Mouse (Mus musculus) kidney, adult 8-10 months (tissue): ENCODE measurements around the gene Mob2.

Experiments used
- DNase-seq, 2 experiments: peaks; one replicate each; pipeline ENCODE4 v3.0.0; 2022

Mob2 gene

DNA sequence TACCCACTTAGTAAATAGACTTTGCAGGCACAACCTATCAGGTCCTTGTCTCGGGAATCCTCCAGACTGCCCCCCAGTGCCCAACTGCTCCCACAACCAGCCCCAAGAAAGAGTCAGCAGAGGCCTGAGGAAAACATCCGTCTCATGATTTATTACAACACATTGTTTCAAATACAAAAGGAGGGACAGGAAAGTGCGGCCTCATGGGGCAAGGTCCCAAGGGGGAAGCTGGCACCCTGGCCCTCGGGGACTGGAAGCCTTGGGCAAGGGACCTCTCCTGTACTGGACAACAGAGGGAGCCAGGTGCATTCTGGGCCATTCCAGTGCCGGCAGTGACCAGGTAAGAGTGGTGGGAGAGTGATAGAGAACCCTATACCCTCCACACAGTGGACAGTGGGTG is 18.5 kb upstream of the Mob2 start:
- peak in 1 of 2 experiments; percentile 15 for DNase-seq

DNA sequence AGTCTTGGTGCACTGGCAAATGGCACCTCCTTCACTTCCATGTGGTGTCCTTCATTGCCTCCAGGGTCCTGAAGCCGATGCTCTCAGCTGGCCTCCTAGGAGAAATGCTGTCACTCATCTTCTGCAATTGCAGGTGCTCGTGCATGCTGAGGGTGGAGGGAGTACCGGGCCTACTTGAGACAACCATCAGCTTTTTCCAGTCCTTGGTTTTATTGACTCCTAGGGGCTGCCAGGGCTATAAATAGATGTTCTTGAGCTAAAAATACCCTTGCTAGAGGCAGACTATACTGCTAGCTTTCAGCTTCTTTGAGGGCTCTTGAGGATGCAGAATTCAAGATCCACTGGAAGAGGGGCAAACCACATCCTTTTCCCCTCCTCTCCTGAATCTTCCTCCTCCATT is 16.3 kb upstream of the Mob2 start:
- no peak for DNase-seq

DNA sequence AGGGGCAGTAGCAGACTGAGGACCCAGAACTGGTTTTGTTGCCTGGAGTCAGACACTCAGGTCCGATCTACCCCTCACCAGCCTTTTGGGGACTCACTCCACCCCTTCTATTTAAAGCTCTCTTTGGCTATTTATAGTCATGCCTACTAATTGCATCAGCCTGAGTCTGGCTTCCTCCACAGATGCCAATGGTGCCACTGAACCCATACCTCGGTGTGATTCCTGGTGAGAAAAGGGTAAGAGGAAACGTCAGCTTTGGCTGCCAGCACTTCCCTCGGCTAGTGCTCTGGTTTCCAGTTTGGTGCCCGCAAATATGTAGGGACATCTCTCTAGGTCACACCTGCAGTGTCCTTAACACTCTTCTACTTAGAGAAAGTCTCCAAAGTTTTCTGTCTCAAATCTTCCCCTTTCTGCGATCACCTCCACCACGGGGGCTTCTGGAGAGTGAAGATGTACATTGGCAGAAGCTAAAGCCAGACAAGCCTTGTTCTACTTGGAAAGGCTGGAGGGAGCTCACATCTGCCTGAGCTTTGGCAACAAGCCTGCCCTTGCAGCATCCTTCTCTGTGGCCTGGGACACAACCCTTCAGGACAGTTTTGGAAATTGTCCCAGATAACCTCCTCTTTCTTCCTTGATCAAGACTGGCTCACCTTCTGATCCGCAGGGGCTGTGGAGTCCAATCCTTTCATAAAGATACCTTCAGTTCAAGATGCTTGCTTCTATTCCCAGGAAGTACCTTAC is 13.5 kb upstream of the Mob2 start:
- DNase-seq: no peak

DNA sequence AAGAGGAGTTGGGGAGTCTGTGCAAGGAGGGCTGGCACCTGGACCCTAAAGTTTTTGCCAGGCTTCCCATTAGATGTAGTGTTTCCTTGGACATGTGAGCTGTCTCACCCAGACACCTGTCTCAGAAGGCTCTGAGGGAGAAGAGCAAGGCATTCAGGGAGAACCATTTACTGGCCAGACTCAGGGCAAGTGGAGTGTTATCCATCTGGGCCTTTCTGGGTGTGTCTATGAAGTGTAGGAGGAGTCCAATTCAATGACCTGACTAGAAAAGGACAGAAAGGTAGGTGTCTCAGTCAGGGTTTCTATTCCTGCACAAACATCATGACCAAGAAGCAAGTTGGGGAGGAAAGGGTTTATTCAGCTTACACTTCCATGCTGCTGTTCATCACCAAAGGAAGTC is 10.9 kb upstream of the Mob2 start:
- no peak for DNase-seq

DNA sequence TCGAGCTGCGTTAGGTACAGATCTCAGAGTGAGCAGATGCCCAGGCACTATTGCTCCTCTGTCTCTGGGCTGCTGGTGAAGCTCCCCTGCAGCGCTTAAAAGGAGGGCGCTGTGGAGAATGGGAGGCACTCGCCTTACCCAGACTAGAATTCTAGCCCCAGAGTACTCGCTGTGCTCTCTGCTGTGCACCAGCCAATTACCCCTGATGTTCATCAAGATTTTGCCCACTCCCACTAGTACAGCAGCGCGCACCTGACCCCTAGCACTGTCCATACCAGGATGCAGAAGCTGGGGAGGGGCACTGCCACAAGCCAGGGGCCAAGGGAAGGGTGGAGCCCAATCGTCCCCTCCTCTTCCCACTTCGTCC is 10.3 kb upstream of the Mob2 start:
- DNase-seq: no peak

DNA sequence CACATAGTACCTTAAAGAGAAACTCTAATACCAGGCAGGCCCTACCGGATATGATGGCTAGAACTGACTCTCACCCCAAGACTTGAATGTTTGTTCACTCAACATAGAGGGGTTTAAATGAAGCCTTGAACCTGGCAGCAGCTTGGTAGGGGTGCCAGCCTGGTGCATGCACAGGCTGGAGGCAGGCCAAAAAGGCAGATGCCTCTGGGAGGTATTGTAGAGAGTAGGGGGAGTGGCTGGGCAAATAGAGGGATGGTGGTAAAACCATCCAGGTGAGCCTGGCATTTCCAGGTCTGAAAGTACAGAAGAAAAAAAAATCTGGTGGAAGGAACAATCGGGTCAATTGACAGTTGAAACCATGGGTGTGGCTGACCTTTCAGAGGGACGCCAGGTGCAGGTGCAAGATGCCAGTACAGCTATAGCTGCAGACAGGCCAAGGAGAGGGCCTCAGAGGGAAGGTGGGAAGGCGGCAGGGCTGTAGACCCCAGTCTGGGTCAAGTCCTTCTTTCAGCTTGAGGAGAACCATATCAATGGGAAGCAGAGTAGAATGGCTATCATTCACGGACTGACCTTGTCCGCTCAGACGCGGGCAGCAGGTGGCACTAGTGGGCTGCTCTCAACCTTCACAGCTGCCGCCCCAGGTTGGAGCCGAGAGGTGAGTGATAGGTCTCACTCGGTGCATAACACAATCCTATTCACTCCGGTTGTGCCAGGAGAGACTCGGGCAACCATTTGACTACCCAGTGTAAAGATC is 9.8 kb upstream of the Mob2 start:
- peak; percentile 51 to 82 for DNase-seq

DNA sequence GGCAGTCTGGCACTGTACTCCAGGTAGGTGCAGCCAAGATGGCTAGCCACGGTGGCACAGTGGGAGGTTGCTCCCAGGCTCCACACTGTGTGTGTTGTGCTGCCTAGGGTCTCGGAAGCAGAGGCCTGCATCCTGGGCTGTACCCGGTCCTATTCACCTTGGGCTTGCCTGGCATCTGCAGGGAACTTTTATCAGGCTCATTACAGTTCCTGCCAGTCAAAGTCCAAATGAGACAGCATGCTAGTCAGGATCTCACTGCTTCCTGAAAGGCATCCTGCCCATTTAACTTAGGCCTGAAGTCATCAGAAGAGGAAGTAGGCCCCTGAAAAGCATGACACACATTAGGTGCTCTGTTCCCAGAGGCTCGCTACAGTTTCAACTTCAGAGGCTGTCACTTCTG is 7.6 kb upstream of the Mob2 start:
- no peak for DNase-seq

DNA sequence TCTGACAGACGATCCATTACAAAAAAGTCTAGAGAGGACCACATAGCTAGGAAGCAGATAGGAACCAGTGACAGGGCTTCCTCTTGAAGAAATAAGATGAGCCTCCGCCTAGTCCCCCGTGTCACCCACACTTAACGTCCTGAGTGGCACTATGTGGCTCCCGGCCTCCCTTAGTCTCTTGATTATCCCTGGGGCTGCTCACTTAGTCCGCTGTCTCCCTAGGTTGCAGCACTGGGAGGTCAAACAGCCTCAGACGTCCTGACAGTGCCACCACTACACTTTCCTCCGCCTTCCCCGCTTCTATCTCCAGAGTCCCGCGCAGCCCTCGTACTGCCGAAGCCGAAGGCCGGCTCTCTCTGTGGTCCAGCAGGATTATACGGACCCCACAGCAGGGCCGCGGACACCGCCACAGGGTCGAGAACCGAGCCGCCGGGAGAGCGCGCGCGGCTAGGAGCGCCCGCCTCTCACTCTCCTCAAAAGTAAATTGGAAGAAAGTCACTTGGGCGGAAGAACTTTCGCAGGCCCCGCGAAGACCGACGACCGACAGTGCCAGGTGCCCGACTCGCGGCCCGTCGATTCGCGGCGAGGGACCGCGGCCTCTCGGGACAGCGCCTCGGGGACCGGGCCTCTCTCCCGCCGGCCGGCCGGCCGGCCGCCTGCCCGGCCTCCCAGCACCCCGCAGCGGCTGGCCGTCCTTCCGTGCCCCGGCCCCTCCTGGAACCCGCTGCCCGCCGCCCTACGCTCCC is 507 bp downstream of the Mob2 start:
- peak in 1 of 2 experiments; percentile 11 for DNase-seq

DNA sequence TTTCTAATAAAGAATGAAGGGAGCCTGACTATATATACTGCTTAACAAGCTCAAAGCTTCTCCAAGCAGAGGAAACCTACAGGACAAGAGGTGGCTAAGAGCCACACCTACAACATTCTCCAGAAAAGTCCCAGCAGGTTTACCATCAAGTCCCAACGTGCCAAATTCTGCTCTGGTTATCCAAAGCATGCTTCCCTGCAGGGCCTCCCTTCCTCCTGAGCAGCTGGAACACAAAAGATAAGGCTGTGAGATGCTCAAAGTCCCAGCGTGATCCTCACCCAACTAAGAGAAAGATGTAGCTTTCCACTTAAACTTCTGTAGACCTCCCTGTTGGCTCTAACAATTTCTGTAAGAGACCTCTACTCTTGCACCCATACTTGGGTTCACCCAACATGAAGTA is 1.8 kb downstream of the Mob2 start:
- DNase-seq: no peak

DNA sequence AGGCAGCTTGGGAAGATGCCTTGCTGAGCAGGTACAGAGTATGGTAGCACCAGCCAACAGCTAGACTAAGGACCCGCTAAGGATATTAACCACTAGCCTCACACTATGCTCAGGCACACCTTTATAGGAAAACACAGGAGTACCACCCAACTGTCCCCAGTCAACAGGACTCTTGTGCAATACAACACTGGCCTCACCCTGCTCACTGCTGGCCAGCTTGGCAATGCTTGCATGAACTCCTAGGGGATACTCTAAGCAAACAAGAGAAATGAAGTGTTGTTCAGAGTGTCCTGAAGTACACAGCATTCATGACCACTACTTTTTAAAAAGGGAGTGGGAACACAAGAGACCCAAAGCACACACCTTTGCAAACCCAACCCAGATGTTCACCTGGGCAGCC is 3.7 kb downstream of the Mob2 start:
- no peak for DNase-seq

DNA sequence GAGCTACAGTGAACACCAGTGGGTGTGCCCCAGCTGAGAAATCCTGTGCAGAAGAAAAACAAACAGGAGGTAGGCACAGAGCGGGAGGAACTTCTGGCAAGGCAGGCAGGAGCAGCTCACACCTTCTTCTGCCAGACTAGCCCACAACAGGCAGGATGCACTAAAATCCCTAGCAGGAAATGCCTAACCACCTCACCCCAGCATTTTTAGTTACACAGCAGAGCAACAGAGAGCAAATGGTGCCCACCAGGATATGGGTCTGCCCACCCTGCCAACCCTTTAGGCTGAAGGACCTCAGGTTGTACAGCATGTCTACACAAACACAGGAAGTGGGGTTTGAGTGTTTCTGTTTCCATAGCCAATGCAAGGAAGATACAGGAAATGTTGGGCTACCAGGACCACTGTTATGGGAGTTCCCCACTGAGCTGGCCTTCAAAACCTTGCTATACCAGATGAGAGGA is 4.2 kb downstream of the Mob2 start:
- DNase-seq: no peak

DNA sequence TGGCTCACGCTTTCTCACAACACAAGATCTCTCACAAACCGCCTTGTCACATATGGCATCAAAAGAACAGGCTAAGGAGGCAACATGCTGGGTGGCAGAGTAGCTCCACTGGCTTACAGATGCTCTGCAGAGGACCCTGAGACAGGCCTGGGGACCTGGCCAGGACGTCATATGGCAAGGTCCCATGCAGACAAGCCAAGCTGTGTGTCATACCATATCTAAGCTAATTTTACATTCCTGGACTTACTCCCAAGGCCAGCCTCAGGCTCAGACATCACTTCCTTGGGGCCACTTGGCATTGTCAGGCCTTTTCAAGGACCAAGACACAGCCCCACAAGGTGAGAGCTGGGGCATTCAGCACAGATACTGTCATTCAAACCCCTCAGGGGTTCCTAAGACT is 5.4 kb downstream of the Mob2 start:
- DNase-seq: no peak

DNA sequence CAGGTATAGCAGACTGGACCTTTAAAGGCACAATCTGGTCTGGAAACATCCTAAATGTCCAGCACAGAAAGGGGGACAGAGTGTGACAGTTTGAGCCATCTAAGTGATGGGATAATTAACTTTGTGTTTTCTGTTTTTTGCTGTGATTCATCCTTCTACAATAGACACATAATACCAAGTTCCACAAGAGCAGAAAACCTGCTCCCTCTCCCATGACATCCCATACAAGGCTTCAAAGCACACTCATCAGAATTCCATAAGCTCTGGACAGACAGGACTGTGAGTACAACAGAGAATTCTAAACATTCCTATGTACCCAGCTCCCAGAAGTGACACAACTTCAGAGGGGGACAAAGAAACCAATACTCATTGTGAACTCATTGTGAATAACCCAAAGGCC is 10.3 kb downstream of the Mob2 start:
- no peak for DNase-seq

DNA sequence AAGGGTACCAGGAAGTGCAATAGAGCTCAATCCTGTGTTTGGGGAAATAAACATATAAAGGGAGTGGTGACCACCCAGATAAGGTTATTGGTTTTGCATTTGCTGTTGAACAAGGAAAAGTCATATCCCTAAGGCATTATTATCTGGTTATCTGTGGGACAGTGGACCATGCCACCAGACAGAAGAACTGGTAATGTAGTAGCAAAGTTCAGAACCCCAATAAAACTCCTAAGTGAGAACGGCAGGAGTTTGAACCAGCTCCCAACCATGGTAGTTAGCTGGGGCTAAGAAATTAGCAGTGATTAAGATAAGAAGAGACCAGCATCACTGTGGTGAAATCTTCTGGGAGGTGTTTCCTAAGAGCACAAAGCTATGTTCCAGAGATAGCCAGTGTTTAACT is 14.9 kb downstream of the Mob2 start:
- DNase-seq: no peak

DNA sequence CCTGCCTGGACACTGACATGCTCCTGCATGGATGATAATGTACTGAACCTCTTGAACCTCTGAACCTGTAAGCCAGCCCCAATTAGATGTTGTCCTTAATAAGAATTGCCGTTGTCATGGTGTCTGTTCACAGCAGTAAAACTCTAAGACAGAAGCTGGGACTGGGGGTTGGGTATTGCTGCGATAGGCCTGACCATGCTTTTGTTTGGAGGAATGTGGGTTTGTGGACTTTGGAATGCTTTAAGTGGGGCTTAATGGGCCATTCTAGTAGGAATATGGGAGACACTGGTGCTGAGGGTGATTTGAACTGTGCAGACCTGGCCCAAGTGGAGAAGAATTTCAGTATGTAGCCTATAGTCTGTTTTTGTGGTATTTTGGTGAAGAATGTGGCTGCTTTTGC is 15.5 kb downstream of the Mob2 start:
- no peak for DNase-seq

DNA sequence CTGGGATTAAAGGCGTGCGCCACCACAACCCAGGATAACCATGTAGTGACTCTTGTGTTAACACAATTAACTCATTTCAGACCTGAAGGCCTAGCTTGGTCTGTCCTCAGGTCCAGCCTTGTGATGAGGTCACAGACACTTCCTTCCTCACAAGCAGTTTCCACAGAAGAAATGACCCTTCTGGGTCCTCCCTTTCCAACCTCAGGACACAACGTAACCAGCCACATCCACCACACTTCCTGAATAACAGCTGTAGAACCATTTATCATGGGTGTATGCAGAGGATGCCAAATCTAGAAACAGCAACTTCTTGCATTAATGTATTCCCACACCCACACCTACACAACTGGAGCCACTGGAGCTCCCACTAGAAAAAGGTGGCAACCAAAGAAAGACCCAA is 20.1 kb downstream of the Mob2 start:
- peak in 1 of 2 experiments; percentile 9 for DNase-seq

DNA sequence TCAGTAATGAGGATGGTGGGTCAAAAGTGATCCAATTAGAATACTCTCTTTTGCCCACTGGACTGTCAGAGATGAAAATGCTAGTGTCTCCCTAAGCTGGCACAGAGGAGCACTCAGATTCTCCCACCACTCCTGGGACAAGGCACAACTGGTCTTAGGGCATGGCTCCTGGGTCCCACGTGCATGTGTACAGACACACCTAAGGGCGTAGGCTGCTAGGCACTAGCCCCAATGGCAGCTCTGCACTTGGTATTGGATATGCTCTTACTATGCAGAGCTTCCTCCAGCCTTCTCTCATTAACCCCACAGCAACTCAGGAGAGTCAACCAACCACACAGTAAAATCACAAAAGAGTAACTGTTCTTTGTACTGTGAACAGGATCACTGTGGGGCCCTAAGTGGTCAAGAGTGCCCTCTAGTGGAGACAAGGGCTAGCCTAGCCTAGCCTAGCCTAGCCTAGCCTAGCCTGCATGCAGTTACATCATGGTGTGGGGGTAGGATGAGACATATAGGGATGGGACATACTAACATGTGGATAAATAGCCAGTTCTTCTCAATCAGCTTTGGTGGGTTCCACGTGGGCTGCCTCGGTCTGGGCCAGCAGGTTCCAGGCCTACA is 23.2 kb downstream of the Mob2 start:
- DNase-seq: peak; percentile 40 to 68

DNA sequence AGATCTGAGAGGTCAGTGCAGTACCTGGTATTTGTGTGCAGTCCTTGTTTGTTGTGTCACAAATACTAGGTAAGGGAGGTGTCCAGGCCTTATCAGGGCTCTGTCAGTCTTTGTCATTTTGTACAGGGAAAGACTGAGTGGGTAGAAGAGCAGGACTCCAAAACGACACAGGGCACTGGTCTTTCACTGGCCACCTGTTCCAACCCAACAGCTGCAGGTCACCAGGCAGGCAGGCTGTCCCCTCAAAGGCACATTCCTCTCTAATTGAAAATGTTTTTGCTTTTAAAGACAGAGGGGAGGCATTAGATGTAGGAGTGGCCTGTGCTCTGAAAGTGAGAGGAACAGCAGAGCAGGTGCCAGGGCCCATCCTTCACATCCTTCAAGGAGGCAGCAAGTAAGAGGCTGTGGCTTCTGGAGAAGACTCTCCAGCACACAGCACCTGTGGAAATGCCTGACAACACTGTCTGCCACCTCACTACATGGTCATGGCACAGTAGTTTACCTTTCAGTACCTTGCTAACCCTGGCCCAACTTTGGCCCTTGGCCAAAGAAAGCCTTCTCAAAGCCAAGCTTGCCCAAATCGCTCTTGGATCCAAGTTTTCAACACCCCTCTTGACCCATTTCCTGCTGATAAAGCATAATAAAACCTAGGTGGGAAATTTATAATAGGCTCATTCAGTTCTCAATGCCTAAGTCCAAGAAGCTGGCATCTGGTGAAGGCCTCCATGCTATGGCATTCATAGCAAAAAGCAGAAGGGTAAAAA is 25.6 kb downstream of the Mob2 start:
- DNase-seq: peak in 1 of 2 experiments; percentile 19

DNA sequence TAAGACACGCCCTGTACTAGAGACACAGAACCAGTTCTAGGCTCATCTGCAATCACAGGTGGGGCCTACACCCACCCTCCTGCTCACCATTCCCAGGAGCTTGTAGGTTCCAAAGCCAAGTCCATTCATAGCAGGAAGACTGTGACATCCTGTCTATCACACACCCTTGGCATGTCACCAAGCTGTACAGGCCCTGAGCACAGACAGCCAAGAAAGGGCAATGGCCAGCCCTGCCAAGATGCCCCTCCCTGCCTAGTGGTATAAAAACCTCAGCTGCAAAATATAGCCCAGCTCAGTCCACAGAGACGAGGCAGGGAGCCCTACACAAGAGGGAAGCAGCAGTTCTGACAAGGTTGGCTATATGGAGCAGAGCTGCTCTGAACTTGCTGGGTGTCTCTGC is 26.7 kb downstream of the Mob2 start:
- peak; percentile 35 to 36 for DNase-seq

DNA sequence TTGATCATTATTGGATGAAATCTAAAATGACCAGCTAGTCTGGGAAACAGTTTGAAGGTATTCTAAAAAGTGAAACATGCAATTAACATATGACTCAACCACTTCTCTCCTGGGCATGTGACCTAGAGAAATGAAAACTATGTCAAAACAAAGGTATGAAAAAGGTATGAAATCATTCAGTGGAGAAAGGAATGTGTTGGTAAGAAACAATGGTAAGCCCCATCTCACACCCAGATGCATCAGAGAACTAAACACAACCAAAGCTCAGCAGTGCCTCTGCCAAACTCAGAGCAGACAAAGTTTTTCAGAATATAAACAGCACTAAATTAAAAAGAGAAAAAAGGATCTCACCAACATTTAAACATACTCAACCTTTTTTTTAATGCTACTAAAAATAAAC is 30.8 kb downstream of the Mob2 start:
- no peak for DNase-seq

DNA sequence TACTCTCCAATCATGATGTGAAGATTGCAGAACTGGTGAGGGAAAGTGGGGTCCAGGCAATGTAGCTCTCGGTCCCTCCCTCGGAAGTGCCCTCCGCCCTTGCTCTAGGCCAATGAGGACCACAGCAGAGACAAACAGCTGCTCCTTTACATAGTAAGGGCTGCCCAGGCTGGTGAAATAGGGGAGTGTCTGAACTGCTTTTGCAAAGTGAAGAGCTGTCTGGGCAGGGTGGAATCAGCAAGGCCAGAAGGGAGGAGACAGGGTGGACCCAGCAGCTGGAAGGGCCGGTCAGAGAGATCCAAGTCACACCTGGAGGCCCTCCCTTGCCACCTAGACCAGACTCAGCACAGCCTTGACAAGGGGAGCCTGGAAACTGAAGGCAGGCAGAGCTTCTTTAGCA is 34.9 kb downstream of the Mob2 start:
- DNase-seq: no peak

DNA sequence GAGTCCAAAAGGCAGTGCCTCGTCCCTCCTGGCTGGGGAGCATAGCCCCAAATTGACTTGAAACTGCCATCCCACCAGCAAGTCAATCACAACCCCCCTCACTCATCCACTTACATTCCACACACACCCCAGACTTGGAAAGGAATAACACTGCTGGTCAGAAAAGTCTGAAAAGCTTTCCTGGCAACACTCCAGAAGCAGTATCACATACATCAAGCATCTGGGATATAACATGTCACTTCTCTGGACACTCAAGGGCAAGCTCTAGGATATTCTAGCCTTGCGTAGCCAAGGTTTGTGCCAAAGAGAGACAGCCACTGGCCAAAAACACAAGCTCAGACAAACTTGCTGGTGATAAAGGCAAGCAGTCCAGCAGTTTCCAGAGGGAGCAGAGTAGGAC is 35.7 kb downstream of the Mob2 start:
- no peak for DNase-seq

DNA sequence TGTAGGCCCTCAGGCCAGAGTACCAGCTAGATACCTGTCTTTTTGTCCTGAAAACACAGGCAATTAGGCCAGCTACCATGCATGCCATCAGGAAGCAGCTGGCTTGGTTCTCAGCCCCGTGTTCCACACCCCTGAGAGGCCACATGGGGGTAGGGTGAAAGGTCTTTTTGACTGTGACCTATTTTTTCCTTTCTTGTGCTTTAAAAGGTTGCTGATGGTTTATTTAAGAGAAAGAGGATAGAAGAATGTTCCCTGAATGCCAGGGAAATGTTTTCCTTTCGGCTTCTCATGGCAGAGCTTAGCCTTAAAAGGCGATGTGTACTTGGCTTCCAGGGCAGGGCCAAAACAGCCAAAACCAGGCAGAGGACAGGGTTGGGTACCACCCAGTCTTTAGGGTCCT is 40.0 kb downstream of the Mob2 start:
- DNase-seq: peak; percentile 22 to 35
